Mouse (Mus musculus): ENCODE data around the gene Olfr223.

GRCm38 (mm10) chr11:59569306-59569705, 23.8 kb downstream of the Olfr223 start:
- TF ChIP-seq MYOD1 (IDR thresholded peaks at IDR 0.05; ENCODE audit: control insufficient read depth in 1 of 3, insufficient read length in 2 of 3, low read depth in 2 of 3) = no peak
- TF ChIP-seq USF1 (IDR thresholded peaks at IDR 0.05; ENCODE audit: low read depth) = no peak
- TF ChIP-seq CEBPB (IDR thresholded peaks at IDR 0.05; ENCODE audit: insufficient read depth, poor library complexity, severe bottlenecking) = no peak
- no peak for TF ChIP-seq POLR2A (IDR thresholded peaks at IDR 0.05; ENCODE audit: insufficient read length, low read depth)
- no peak for TF ChIP-seq TCF12 (IDR thresholded peaks at IDR 0.05; ENCODE audit: insufficient read depth, poor library complexity, severe bottlenecking)
- TF ChIP-seq MAX (IDR thresholded peaks at IDR 0.05; ENCODE audit: low read depth) = no peak
- no peak for TF ChIP-seq MYOG (IDR thresholded peaks at IDR 0.05; ENCODE audit: control insufficient read depth in 1 of 3, insufficient read depth in 1 of 3, insufficient read length in 2 of 3, low read depth in 2 of 3)
- TF ChIP-seq REST (IDR thresholded peaks at IDR 0.05; ENCODE audit: insufficient read depth, insufficient read length) = no peak
- TF ChIP-seq POLR2AphosphoS2 (IDR thresholded peaks at IDR 0.05; ENCODE audit: insufficient read length, low read depth) = no peak
